17 mouse cellular contexts compared by ENCODE assay signal in the genomic region with DNA sequence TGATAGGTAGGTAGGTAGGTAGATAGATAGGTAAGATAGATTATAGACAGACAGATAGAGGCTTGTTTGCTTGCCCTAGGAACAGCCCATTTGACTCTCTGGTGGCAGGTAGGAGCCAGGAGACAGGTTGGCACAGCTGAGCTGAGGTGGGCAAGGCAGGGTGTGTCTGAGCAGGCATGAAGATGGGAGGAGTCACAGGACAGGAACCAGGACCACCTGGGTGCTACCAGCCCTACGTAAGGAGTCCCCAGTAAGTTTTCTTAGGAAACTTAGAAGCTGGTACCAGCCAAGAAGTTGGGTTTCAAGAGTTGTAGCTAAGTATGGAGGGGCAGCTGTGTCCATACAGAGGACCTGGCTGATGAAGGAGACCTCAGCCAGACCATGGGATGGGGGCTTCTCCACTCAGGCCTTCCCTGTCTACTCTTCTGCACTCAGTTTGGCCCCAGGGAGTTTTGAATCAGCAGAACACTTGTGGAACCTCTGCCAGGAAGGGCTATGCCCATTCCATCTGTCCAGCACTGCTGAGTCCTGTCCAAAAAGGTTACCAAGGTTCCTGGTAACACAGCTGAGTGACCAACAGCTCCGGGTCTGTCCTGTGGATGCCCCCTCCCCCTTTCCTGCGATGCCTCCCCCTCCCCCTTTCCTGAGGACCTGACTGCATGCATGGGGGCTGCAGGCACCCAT.
DNase-seq lines count a peak whose midpoint lies in the region; ATAC-seq lines count a peak whose summit lies in the region.
"Had no signal": no experiment of that assay in that cellular context is flagged by ENCODE, and none has a peak within 500 bp of the region (broad histone marks: within the 10 kb centered on the region; RNA-seq: fewer than 3 reads in every experiment).

No protein-coding gene starts in this region.

- DNase-seq in cerebellum, adult 11-12 months: peak; percentile 65
- peak; percentile 76 for DNase-seq in cerebellum, adult 9-10 months
- DNase-seq in cerebellum, adult 11 months: no peak
- peak; percentile 37 for DNase-seq in brain, adult 2 months (ENCODE audit: low read depth, low spot score)
- DNase-seq: adrenal gland, adult 8-10 months; adrenal gland, postnatal 14 days; adrenal gland, postnatal 36 days; B cell, adult 2 months; cerebellum, postnatal 10 days; cerebellum, postnatal 25 days; embryo, embryonic 11 days had no signal

- ATAC-seq in cerebellum, adult (ENCODE audit: insufficient number of reproducible peaks, low FRiP score, low TSS enrichment): no peak
- ATAC-seq: activated CD4-positive, CD25-positive, alpha-beta regulatory T cell, adult 4 months; CD4-positive, CD25-positive, alpha-beta regulatory T cell, adult 4 months; forebrain, embryonic 14.5 days; forebrain, embryonic 16.5 days; Patski had no signal
